Mouse (Mus musculus) bone marrow macrophage, adult 2 months (primary cell): ENCODE results near the gene Jak2.

ENCODE experiments used
- CTCF ChIP-seq: IDR thresholded peaks from 2 replicates; pipeline ENCODE4 v1.5.1; 2012; ENCODE audit warnings: low read depth, mild to moderate bottlenecking, low read length, moderate library complexity
- POLR2A ChIP-seq: IDR thresholded peaks from 2 replicates; pipeline ENCODE4 v1.6.1; 2012; ENCODE audit warnings: mild to moderate bottlenecking, low read depth, low read length, borderline replicate concordance

- TF ChIP-seq POLR2A: no peak
- no peak for TF ChIP-seq CTCF
Observed at GRCm38 (mm10) chr19:29215811-29216509, 35.7 kb upstream of the Jak2 start.
